Mouse (Mus musculus): ENCODE results near the gene Gm10037. TPM values are rescaled to one million over a fixed set of nuclear protein-coding genes. Genes with fewer than 3 reads are reported as not detected.
"Not testable (repeated sequence)": the region's sequence is repeated elsewhere in the genome, so short reads cannot be mapped to it uniquely, and the experiment has no call there.

The Gm10037 gene
- polyA plus RNA-seq, 1 experiment from 2014 or later, result 0.21 TPM

DNA sequence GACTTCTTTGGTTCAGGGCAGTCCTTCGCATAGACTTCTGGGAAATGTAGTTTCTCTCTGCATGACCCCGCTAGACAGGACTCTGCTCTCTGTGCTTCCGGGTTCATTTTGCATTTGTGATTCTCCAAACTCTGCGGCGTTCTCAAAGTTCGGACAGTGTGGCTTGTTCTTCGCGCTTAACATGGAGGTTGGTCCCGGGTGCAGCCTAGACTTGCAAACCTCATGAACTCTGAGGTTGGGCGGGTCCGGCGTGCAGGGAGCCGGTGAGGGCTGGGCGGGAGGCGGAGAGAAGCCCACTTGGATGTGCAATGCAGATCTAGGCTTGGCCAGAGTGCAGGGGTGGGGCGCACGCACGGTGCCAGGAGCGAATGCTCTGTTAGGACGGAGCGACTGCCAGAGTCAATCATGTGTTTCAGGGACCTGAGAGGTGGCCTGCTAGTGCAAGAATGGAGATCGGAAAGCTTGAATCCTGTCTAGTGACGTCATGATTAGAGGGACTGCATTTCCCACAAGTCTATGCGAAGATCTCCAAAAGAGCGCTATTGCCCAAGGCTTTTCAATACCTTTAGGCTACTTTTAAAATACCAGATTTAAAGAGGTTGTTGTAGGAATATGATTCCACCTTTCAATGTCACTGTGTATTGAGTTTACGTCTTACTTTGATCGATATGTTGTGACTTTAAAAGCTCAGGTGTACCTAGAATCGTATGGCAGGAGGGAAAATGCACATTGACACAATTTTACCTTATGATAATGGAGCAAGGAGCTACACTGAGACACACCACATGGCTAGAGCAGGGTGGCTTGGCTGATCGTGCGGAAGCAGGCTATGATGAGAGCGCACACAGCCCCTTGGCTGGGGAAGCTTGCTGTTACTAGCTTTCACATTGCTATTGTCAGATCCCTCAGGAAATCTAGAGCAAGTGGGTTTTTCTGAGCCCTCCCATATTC, 16.9 kb upstream of the Gm10037 start, which contains the start of gene Zfp273:
TSS of gene Zfp273 (plus strand) at position 31 of the 951 bp plus-strand sequence.
- Histone ChIP-seq H3K36me3 (replicated peaks; ENCODE audit: insufficient read depth, low read length) (no peaks in the 10 kb centered on the region), H3K27me3 (ENCODE audit: insufficient read depth, low read length) (no peaks in the 10 kb centered on the region), H3K9me3 (ENCODE audit: low read length) (peaks cover 5% of the 10 kb centered on the region; the same call in 1 of the 2 replicates), H3K9ac (replicated peaks) (peak within 1 kb of the TSS; percentile 66), H3K4me2 (ENCODE audit: low read depth, low read length) (peak within 1 kb of the TSS; percentile 75), H3K4me1 (ENCODE audit: insufficient read depth) (0 out of 2 replicates have a peak, but pooled peaks cover 3% of the 10 kb centered on the region), H3K4me3 (ENCODE audit: low read depth, low read length) (peak within 1 kb of the TSS; percentile 83), H3K27ac (ENCODE audit: low read depth) (peak within 1 kb of the TSS; percentile 86)
- DNase-seq (peak; percentile 76), ATAC-seq (peak; percentile 98)
- 3% methylated on average over 31 of the region's 31 CpGs for WGBS (ENCODE audit: insufficient replicate concordance)
- TF ChIP-seq CTCF (IDR thresholded peaks at IDR 0.05; ENCODE audit: low read depth) (no peak), EP300 (IDR thresholded peaks at IDR 0.05; ENCODE audit: low read depth) (no peak)

DNA sequence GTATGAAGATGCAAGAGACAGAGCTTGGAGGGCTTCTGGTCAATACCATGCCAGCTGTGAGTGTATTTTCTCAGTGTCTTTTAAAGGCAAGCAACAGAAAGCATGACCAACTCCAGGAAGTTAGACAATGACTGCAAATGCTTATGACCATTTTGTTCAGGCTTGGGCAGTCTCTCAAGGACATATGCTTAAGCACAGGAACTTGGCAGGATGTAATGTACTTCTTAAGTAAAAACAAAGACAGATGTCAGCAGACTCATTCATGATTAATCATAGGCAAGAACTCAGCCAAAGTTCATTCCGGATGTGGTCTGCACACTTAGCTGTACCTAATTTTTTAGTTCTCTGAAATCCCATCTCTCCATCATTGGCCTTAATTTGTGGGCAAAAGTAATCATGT, 12.3 kb upstream of the Gm10037 start:
- no peak overlapping the region for H3K4me2 ChIP-seq (ENCODE audit: low read depth, low read length)
- no peak overlapping the region for H3K4me3 ChIP-seq (ENCODE audit: low read depth, low read length)
- H3K4me1 ChIP-seq (ENCODE audit: insufficient read depth), result 0 out of 2 replicates have a peak, but pooled peaks cover 3% of the 10 kb centered on the region
- no peak overlapping the region for H3K27ac ChIP-seq (ENCODE audit: low read depth)
- no peak for ATAC-seq
- no peak overlapping the region for H3K9ac ChIP-seq (replicated peaks)
- 64% methylated on average over 1 of the region's 1 CpGs for WGBS (ENCODE audit: insufficient replicate concordance)
- H3K27me3 ChIP-seq (ENCODE audit: insufficient read depth, low read length), result no peaks in the 10 kb centered on the region
- no peak for TF ChIP-seq CTCF (IDR thresholded peaks at IDR 0.05; ENCODE audit: low read depth)
- no peak for TF ChIP-seq EP300 (IDR thresholded peaks at IDR 0.05; ENCODE audit: low read depth)
- peaks cover 5% of the 10 kb centered on the region; the same call in 1 of the 2 replicates for H3K9me3 ChIP-seq (ENCODE audit: low read length)
- H3K36me3 ChIP-seq (replicated peaks; ENCODE audit: insufficient read depth, low read length), result 0 out of 2 replicates have a peak, but pooled peaks cover 4% of the 10 kb centered on the region
- no peak for DNase-seq

DNA sequence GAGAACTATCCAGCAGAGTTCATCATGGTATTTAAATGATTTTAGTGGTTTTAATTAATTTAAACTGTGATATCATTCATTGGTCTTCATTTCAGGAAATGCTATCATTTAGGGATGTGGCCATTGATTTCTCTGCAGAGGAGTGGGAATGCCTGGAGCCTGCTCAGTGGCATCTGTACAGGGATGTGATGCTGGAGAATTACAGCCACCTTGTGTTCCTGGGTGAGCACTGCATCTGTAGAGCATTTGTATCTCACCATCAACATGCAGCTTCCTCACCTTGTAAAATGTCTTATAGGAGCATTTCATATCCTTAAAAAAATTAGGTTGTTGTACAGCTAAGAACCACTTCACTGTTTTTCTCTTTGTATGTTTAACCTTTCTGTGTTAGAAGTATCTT, 2.2 kb downstream of the Gm10037 start:
- not testable (repeated sequence) for H3K27me3 ChIP-seq (ENCODE audit: insufficient read depth, low read length); H3K4me1 ChIP-seq (ENCODE audit: insufficient read depth); H3K9me3 ChIP-seq (ENCODE audit: low read length); H3K4me2 ChIP-seq (ENCODE audit: low read depth, low read length); H3K4me3 ChIP-seq (ENCODE audit: low read depth, low read length); H3K27ac ChIP-seq (ENCODE audit: low read depth); ATAC-seq; DNase-seq; H3K9ac ChIP-seq (replicated peaks); H3K36me3 ChIP-seq (replicated peaks; ENCODE audit: insufficient read depth, low read length)
- peak; percentile 44 for TF ChIP-seq CTCF (IDR thresholded peaks at IDR 0.05; ENCODE audit: low read depth)

DNA sequence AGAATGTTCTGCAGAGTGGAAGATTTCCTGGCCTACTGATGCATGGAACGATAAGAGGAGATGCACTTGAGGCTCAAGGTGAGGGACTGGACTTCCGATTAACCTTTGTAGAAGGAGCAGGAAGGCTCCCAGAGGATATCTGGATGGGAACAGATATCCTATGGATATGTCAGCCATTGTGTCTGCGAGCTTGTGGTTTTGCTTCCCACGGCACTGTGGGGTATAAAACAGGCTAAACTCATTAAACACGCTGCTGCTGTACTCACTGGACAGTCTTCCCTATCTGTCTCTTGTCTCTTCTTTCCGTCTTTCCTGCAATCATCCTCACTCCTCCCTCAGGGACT, 12.8 kb downstream of the Gm10037 start:
- Histone ChIP-seq H3K4me1 (ENCODE audit: insufficient read depth) (0 out of 2 replicates have a peak, but pooled peaks cover 3% of the 10 kb centered on the region), H3K9ac (replicated peaks) (no peak overlapping the region), H3K27ac (ENCODE audit: low read depth) (no peak overlapping the region), H3K27me3 (ENCODE audit: insufficient read depth, low read length) (no peaks in the 10 kb centered on the region), H3K4me2 (ENCODE audit: low read depth, low read length) (peak overlapping the region; percentile 66), H3K36me3 (replicated peaks; ENCODE audit: insufficient read depth, low read length) (no peaks in the 10 kb centered on the region), H3K9me3 (ENCODE audit: low read length) (no peaks in the 10 kb centered on the region), H3K4me3 (ENCODE audit: low read depth, low read length) (peak overlapping the region; percentile 22; the same call in 1 of the 2 replicates)
- ATAC-seq (no peak), DNase-seq (no peak)
- WGBS (ENCODE audit: insufficient replicate concordance), result 37% methylated on average over 6 of the region's 6 CpGs
- TF ChIP-seq CTCF (IDR thresholded peaks at IDR 0.05; ENCODE audit: low read depth) (no peak), EP300 (IDR thresholded peaks at IDR 0.05; ENCODE audit: low read depth) (no peak)

DNA sequence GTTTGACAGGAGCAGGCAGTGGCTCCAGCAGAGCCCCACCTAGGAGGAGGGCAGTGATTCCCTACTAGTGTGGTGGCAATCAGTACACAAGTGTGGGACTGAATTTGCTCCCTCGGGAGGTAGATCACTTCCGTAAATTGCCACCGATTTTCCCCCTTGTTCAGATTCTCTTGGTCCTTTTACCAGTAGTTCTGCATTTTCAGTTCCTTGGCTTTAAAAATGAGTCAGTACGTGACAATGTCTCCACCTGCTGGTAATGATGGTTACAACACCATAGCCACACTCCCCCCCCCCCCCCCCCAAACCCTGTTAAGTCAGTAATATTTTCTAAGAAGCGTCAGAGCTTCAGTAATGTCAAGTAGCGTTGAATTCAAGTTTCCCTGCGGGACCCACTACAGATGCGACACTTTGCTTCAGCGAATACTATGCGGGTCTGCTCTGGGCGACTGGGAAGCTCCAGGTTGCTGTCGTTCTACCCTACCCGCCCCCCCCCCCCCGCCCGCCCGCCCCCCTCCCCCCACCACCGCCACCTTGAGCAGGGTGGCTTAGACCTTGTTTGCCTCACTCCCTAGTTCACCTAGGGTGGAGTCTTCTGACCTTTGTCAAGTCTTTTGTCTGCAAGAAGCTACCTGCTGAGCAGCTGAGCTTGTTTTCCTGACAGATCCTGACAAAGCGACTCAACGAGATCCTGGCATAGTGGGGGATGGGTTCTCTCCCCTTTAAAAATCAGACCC, 13.4 kb downstream of the Gm10037 start:
- Histone ChIP-seq H3K4me2 (ENCODE audit: low read depth, low read length) (peak overlapping the region; percentile 66), H3K4me1 (ENCODE audit: insufficient read depth) (0 out of 2 replicates have a peak, but pooled peaks cover 3% of the 10 kb centered on the region), H3K36me3 (replicated peaks; ENCODE audit: insufficient read depth, low read length) (no peaks in the 10 kb centered on the region), H3K27ac (ENCODE audit: low read depth) (no peak overlapping the region), H3K27me3 (ENCODE audit: insufficient read depth, low read length) (no peaks in the 10 kb centered on the region), H3K9ac (replicated peaks) (no peak overlapping the region), H3K4me3 (ENCODE audit: low read depth, low read length) (peak overlapping the region; percentile 22), H3K9me3 (ENCODE audit: low read length) (no peaks in the 10 kb centered on the region)
- 3% methylated on average over 13 of the region's 19 CpGs for WGBS (ENCODE audit: insufficient replicate concordance)
- TF ChIP-seq EP300 (IDR thresholded peaks at IDR 0.05; ENCODE audit: low read depth) (no peak), CTCF (IDR thresholded peaks at IDR 0.05; ENCODE audit: low read depth) (peak; percentile 73)
- DNase-seq (peak; percentile 67), ATAC-seq (peak; percentile 63)

DNA sequence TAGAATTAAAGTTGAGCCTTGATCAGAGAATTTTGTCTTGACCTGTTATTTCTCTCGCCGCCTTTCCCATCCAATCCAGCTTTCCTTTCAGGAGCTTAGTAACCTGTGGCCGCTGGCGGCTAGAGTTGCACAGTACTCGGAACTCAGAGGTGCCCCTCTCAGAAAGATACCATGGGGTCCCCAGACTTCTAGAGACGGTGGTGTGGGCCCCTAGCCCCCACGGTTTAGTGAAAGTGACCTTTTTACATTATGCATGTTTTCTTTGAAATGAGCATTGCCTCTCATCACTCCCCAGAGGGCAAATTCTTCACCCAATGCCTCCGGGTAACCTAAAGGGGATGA, 13.9 kb downstream of the Gm10037 start:
- DNase-seq (no peak), ATAC-seq (no peak)
- Histone ChIP-seq H3K9ac (replicated peaks) (no peak overlapping the region), H3K4me1 (ENCODE audit: insufficient read depth) (0 out of 2 replicates have a peak, but pooled peaks cover 3% of the 10 kb centered on the region), H3K9me3 (ENCODE audit: low read length) (no peaks in the 10 kb centered on the region), H3K4me2 (ENCODE audit: low read depth, low read length) (peak overlapping the region; percentile 66), H3K36me3 (replicated peaks; ENCODE audit: insufficient read depth, low read length) (no peaks in the 10 kb centered on the region), H3K27ac (ENCODE audit: low read depth) (no peak overlapping the region), H3K27me3 (ENCODE audit: insufficient read depth, low read length) (no peaks in the 10 kb centered on the region), H3K4me3 (ENCODE audit: low read depth, low read length) (peak overlapping the region; percentile 22)
- no peak for TF ChIP-seq CTCF (IDR thresholded peaks at IDR 0.05; ENCODE audit: low read depth)
- TF ChIP-seq EP300 (IDR thresholded peaks at IDR 0.05; ENCODE audit: low read depth), result no peak
- WGBS (ENCODE audit: insufficient replicate concordance), result 29% methylated on average over 8 of the region's 8 CpGs

All from liver, postnatal 0 days (tissue).